Mouse (Mus musculus): ENCODE data around the gene 1110059E24Rik.

DNA sequence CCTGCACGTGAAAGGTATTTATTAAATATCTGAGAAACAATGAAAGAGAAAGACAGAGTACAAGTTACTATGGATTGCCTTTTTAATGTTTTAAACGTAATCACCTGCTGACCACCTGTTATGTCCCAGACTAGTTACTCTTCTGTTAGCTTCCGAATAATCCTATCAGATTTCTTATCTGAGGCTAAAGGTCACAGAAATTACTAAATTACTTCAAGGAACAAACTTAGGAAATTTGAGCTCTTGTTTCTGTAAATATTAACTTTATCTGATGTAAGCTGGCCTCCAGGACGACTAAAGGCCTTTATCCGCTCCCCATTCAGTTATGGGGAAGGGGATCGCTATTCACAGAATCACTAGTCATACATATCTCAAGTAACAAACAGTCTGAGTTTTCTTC is 1.1 kb downstream of the 1110059E24Rik start:
- TF ChIP-seq CTCF (IDR thresholded peaks at IDR 0.05; ENCODE audit: extremely low read depth, insufficient read length, insufficient replicate concordance, low read depth, low read length), result no peak
- TF ChIP-seq POLR2A (IDR thresholded peaks at IDR 0.05; ENCODE audit: low read depth, low read length), result no peak

Data from small intestine, adult 2 months (tissue).